Mouse (Mus musculus) mesoderm, embryonic 11.5 days (tissue): ENCODE data around the gene Uvrag.
A peak's percentile ranks its signal among the peaks of the same experiment; 100 is the strongest.

ENCODE experiments used
- DNase-seq: peaks from one replicate; pipeline ENCODE4 v3.0.0-alpha.2; 2012; ENCODE audit warnings: low read depth, low spot score

The Uvrag gene

GRCm38 (mm10) chr7:99023931-99024330 lies 117.0 kb downstream of the Uvrag start:
- no peak for DNase-seq

- no peak for DNase-seq
These were observed 119.7 kb downstream of the Uvrag start for GRCm38 (mm10) chr7:99021277-99021676.

- no peak for DNase-seq
These were observed 120.6 kb downstream of the Uvrag start for GRCm38 (mm10) chr7:99020353-99020752.

- DNase-seq, result no peak
These were observed 123.6 kb downstream of the Uvrag start for GRCm38 (mm10) chr7:99017224-99017844.

GRCm38 (mm10) chr7:99015914-99016313 lies 125.0 kb downstream of the Uvrag start:
- no peak for DNase-seq

- peak; percentile 27 for DNase-seq
These were observed 125.5 kb downstream of the Uvrag start for GRCm38 (mm10) chr7:99015419-99015818.

GRCm38 (mm10) chr7:99014620-99015019 lies 126.3 kb downstream of the Uvrag start:
- no peak for DNase-seq

GRCm38 (mm10) chr7:99007506-99008354 lies 133.2 kb downstream of the Uvrag start:
- DNase-seq, result no peak

- no peak for DNase-seq
These were observed 137.7 kb downstream of the Uvrag start for GRCm38 (mm10) chr7:99003231-99003630.

GRCm38 (mm10) chr7:98998722-98999121 lies 142.2 kb downstream of the Uvrag start:
- DNase-seq, result no peak

GRCm38 (mm10) chr7:98997760-98998159 lies 143.2 kb downstream of the Uvrag start:
- no peak for DNase-seq

- no peak for DNase-seq
These were observed 144.2 kb downstream of the Uvrag start for GRCm38 (mm10) chr7:98996791-98997190.

GRCm38 (mm10) chr7:98995126-98995727 lies 145.7 kb downstream of the Uvrag start:
- DNase-seq, result no peak

GRCm38 (mm10) chr7:98994137-98994536 lies 146.8 kb downstream of the Uvrag start:
- no peak for DNase-seq

- DNase-seq, result no peak
These were observed 147.5 kb downstream of the Uvrag start for GRCm38 (mm10) chr7:98993395-98993794.

GRCm38 (mm10) chr7:98991204-98991761 lies 149.7 kb downstream of the Uvrag start:
- DNase-seq, result no peak

GRCm38 (mm10) chr7:98990510-98990909 lies 150.4 kb downstream of the Uvrag start:
- no peak for DNase-seq

- no peak for DNase-seq
These were observed 153.9 kb downstream of the Uvrag start for GRCm38 (mm10) chr7:98986962-98987441.

- no peak for DNase-seq
These were observed 155.0 kb downstream of the Uvrag start for GRCm38 (mm10) chr7:98985935-98986334.

GRCm38 (mm10) chr7:98985489-98985888 lies 155.5 kb downstream of the Uvrag start:
- no peak for DNase-seq

GRCm38 (mm10) chr7:98984319-98984718 lies 156.6 kb downstream of the Uvrag start:
- no peak for DNase-seq

GRCm38 (mm10) chr7:98983058-98983457 lies 157.9 kb downstream of the Uvrag start:
- no peak for DNase-seq
